Mouse (Mus musculus) neutrophil, adult 83 days (primary cell): ENCODE measurements around the gene Atp1a2. TPM values are rescaled to one million over a fixed set of nuclear protein-coding genes. Genes with fewer than 3 reads are reported as not detected.

Experiments
- total RNA-seq, 2 experiments: library from RNA; stranded (reverse); gene quantifications; one replicate each; pipeline ENCODE4 v1.2.4; 2023

Gene Atp1a2
- total RNA-seq: not detected

GRCm38 (mm10) chr1:172297611-172298537, at the start of gene Atp1a2:
TSS of gene Atp1a2 (minus strand) at chr1:172298064.

GRCm38 (mm10) chr1:172340729-172341321, 43.0 kb upstream of the Atp1a2 start, which contains the start of gene Kcnj10:
TSS of gene Kcnj10 (plus strand) at chr1:172341210.

GRCm38 (mm10) chr1:172329131-172329530, 31.3 kb upstream of the Atp1a2 start, which contains the start of gene Kcnj9:
TSS of gene Kcnj9 (minus strand) at chr1:172329318.

GRCm38 (mm10) chr1:172261477-172262078, 36.3 kb downstream of the Atp1a2 start, which contains the start of gene Igsf8:
TSS of gene Igsf8 (plus strand) at chr1:172261641.

GRCm38 (mm10) chr1:172258314-172258713, 39.5 kb downstream of the Atp1a2 start, which contains the start of gene Atp1a4:
TSS of gene Atp1a4 (minus strand) at chr1:172258414.

Other genes with a start within 250 kb of the Atp1a2 start
- gene Nhlh1, start 240.5 kb downstream of the Atp1a2 start, total RNA-seq: not detected
- gene Copa, start 215.5 kb downstream of the Atp1a2 start, total RNA-seq: 100 to 1,000 TPM; 112 to 123 TPM
- gene Ncstn, start 215.3 kb downstream of the Atp1a2 start, total RNA-seq: 10 to 100 TPM; 82.2 to 85.8 TPM
- 10 to 100 TPM; 29.5 to 34.0 TPM for gene Pex19, start 171.3 kb downstream of the Atp1a2 start, total RNA-seq
- 10 to 100 TPM; 48.5 to 55.6 TPM for gene Dcaf8, start 150.0 kb downstream of the Atp1a2 start, total RNA-seq
- gene Pea15a, start 91.3 kb downstream of the Atp1a2 start, total RNA-seq: 1 to 10 TPM; 6.4 to 6.6 TPM
- not detected for gene Casq1, start 78.2 kb downstream of the Atp1a2 start, total RNA-seq
- gene Atp1a4, start 39.6 kb downstream of the Atp1a2 start, total RNA-seq: not detected
- gene Igsf8, start 36.4 kb downstream of the Atp1a2 start, total RNA-seq: 10 to 100 TPM; 23.1 to 24.0 TPM
- gene Kcnj9, start 31.3 kb upstream of the Atp1a2 start, total RNA-seq: not detected
- 1 to 10 TPM; 1.6 to 3.3 TPM for gene Kcnj10, start 43.1 kb upstream of the Atp1a2 start, total RNA-seq
- gene Pigm, start 78.5 kb upstream of the Atp1a2 start, total RNA-seq: 10 to 100 TPM; 15.4 to 15.9 TPM
- under 1 TPM; 0.61 to 0.84 TPM for gene Slamf9, start 177.3 kb upstream of the Atp1a2 start, total RNA-seq
- gene Igsf9, start 183.7 kb upstream of the Atp1a2 start, total RNA-seq: under 1 TPM; 0.33 to 0.70 TPM
- 100 to 1,000 TPM; 208 to 209 TPM for gene Tagln2, start 202.0 kb upstream of the Atp1a2 start, total RNA-seq
- under 1 TPM in 1 of 2 experiments, not detected in 1; 0.64 TPM for gene Cfap45, start 222.7 kb upstream of the Atp1a2 start, total RNA-seq